Mouse (Mus musculus) heart, embryonic 14.5 days (tissue): Measurements from ENCODE around the gene Klhl22. TPM values are rescaled to one million over a fixed set of nuclear protein-coding genes. Genes with fewer than 3 reads are reported as not detected.

Experiments used
- ATAC-seq: fragments of 200-750 bp; cut with Nextera tagmentation; 2 replicates; pipeline ENCODE4 v1.8.0; 2017; ENCODE audit warnings: low read depth, moderate TSS enrichment; ENCODE audit not compliant: insufficient number of reproducible peaks, insufficient read depth, low FRiP score
- H3K27ac ChIP-seq, 2 experiments: fragments of 200-500 bp in 1 of 2; fragments of 300-500 bp in 1 of 2; sonication (generic) in 1 of 2; replicated peaks in 1 of 2; 2 replicates each; pipeline ENCODE4 v1.5.1; 2012 to 2014; ENCODE audit warnings: low read depth in 2 of 2, low read length in 2 of 2, control low read depth in 1 of 2, mild to moderate bottlenecking in 1 of 2, mixed read lengths in 1 of 2; ENCODE audit not compliant: control insufficient read depth in 1 of 2, insufficient read depth in 1 of 2
- H3K27me3 ChIP-seq: fragments of 300-500 bp; sonication (generic); 2 replicates; pipeline ENCODE4 v1.6.1; 2014; ENCODE audit warnings: mild to moderate bottlenecking, low read length, control low read depth; ENCODE audit not compliant: control insufficient read depth, insufficient read depth
- H3K36me3 ChIP-seq: fragments of 300-500 bp; sonication (generic); 2 replicates; pipeline ENCODE4 v1.6.1; 2014; ENCODE audit warnings: mild to moderate bottlenecking, control low read depth, low read length, mixed read lengths; ENCODE audit not compliant: control insufficient read depth, insufficient read depth
- H3K4me1 ChIP-seq, 2 experiments: fragments of 200-500 bp in 1 of 2; fragments of 300-500 bp in 1 of 2; sonication (generic) in 1 of 2; 2 replicates each; pipeline ENCODE4 v1.6.1; 2012 to 2014; ENCODE audit warnings: low read length in 2 of 2, control low read depth in 1 of 2, mixed read lengths in 1 of 2; ENCODE audit not compliant: control insufficient read depth in 2 of 2, insufficient read depth in 2 of 2
- H3K4me2 ChIP-seq: fragments of 300-500 bp; sonication (generic); 2 replicates; pipeline ENCODE4 v1.6.1; 2014; ENCODE audit warnings: mild to moderate bottlenecking, low read length
- H3K4me3 ChIP-seq, 2 experiments: fragments of 200-500 bp in 1 of 2; fragments of 300-500 bp in 1 of 2; sonication (generic) in 1 of 2; 2 replicates each; pipeline ENCODE4 v1.5.1; 2012 to 2014; ENCODE audit warnings: low read length in 2 of 2, mild to moderate bottlenecking in 2 of 2, control low read depth in 1 of 2, low read depth in 1 of 2, moderate library complexity in 1 of 2; ENCODE audit not compliant: control insufficient read depth in 1 of 2, insufficient read depth in 1 of 2
- H3K9ac ChIP-seq: fragments of 300-500 bp; sonication (generic); 2 replicates; pipeline ENCODE4 v1.6.1; 2014; ENCODE audit warnings: mild to moderate bottlenecking, low read length
- H3K9me3 ChIP-seq: fragments of 300-500 bp; sonication (generic); 2 replicates; pipeline ENCODE4 v1.6.1; 2016; ENCODE audit warnings: low read length, control low read depth; ENCODE audit not compliant: control insufficient read depth
- WGBS: fragments of 180-500 bp; shearing (Covaris S2); extraction: QIAGEN DNeasy Blood & Tissue Kit; methylation state at CpG from one replicate; pipeline ENCODE4 v1.1.7; 2014; 5-methylcytosine and 5-hydroxymethylcytosine counted together
- polyA plus RNA-seq: library from polyadenylated mRNA; unstranded; fragments of >200 nt; fragmentation: Nextera tagmentation; extraction: Ambion mirVana; gene quantifications from 2 replicates; pipeline ENCODE4 v1.2.1, GENCODE M21; 2014

The Klhl22 gene
- polyA plus RNA-seq, 1 experiment from 2014 or later: 43.6 TPM

GRCm38 (mm10) chr16:17832821-17833220, 73.4 kb downstream of the Klhl22 start, which contains the start of gene B830017H08Rik:
Gene B830017H08Rik (plus strand): TSS chr16:17833121.
- Histone ChIP-seq H3K27me3 (peaks cover 76% of the 10 kb centered on the region), H3K4me2 (peak within 1 kb of the TSS; percentile 99), H3K4me1 (peaks cover 2 to 7% of the 10 kb centered on the region in 2 experiments; a peak in 2 of 4 replicates), H3K9ac (peak within 1 kb of the TSS; percentile 69), H3K4me3 (peak within 1 kb of the TSS; percentile 47 to 61), H3K9me3 (no peaks in the 10 kb centered on the region), H3K27ac (no peak within 1 kb of the TSS), H3K36me3 (no peaks in the 10 kb centered on the region)
- no peak for ATAC-seq
- 29% methylated on average over 7 of the region's 7 CpGs for WGBS

GRCm38 (mm10) chr16:17833321-17833680, 73.9 kb downstream of the Klhl22 start:
- Histone ChIP-seq H3K9ac (peak overlapping the region; percentile 69), H3K27ac (no peak overlapping the region), H3K4me2 (peak overlapping the region; percentile 99), H3K36me3 (no peaks in the 10 kb centered on the region), H3K4me3 (peak overlapping the region; percentile 47 to 61), H3K27me3 (peaks cover 76% of the 10 kb centered on the region), H3K4me1 (peaks cover 2 to 7% of the 10 kb centered on the region in 2 experiments; a peak in 2 of 4 replicates), H3K9me3 (no peaks in the 10 kb centered on the region)
- ATAC-seq: no peak
- 1% methylated on average over 37 of the region's 37 CpGs for WGBS

GRCm38 (mm10) chr16:17833681-17834399, 74.4 kb downstream of the Klhl22 start:
- Histone ChIP-seq H3K27ac (no peak overlapping the region), H3K9ac (peak overlapping the region; percentile 69), H3K27me3 (peaks cover 76% of the 10 kb centered on the region), H3K4me3 (peak overlapping the region; percentile 47 to 61), H3K9me3 (no peaks in the 10 kb centered on the region), H3K4me1 (peaks cover 2 to 7% of the 10 kb centered on the region in 2 experiments; a peak in 2 of 4 replicates), H3K4me2 (peak overlapping the region; percentile 99), H3K36me3 (no peaks in the 10 kb centered on the region)
- ATAC-seq: no peak
- 0% methylated on average over 60 of the region's 103 CpGs for WGBS

- H3K27ac ChIP-seq: no peak overlapping the region
- no peaks in the 10 kb centered on the region for H3K36me3 ChIP-seq
- peak overlapping the region; percentile 99 for H3K4me2 ChIP-seq
- H3K9ac ChIP-seq: no peak overlapping the region
- peak overlapping the region in 1 of 2 experiments; percentile 61; a peak in 2 of 4 replicates for H3K4me3 ChIP-seq
- peaks cover 73% of the 10 kb centered on the region for H3K27me3 ChIP-seq
- no peak for ATAC-seq
- 46% methylated on average over 7 of the region's 7 CpGs for WGBS
- peaks cover 2 to 7% of the 10 kb centered on the region in 2 experiments; a peak in 2 of 4 replicates for H3K4me1 ChIP-seq
- no peaks in the 10 kb centered on the region for H3K9me3 ChIP-seq
These were observed 75.1 kb downstream of the Klhl22 start for GRCm38 (mm10) chr16:17834543-17834942.

GRCm38 (mm10) chr16:17835481-17835880, 76.1 kb downstream of the Klhl22 start:
- H3K9ac ChIP-seq: no peak overlapping the region
- WGBS: 51% methylated on average over 13 of the region's 13 CpGs
- H3K9me3 ChIP-seq: no peaks in the 10 kb centered on the region
- 0 out of 2 replicates have a peak, but pooled peaks cover 6% of the 10 kb centered on the region for H3K36me3 ChIP-seq
- H3K27me3 ChIP-seq: peaks cover 64% of the 10 kb centered on the region
- no peak for ATAC-seq
- H3K4me1 ChIP-seq: peaks cover 2 to 7% of the 10 kb centered on the region in 2 experiments; a peak in 2 of 4 replicates
- no peak overlapping the region for H3K4me2 ChIP-seq
- H3K27ac ChIP-seq: no peak overlapping the region
- H3K4me3 ChIP-seq: no peak overlapping the region

GRCm38 (mm10) chr16:17838051-17838450, 78.6 kb downstream of the Klhl22 start, which contains the start of gene Car15:
Gene Car15 (minus strand): TSS chr16:17838364.
- Histone ChIP-seq H3K4me1 (peaks cover 2 to 6% of the 10 kb centered on the region in 2 experiments; a peak in 2 of 4 replicates), H3K4me3 (no peak within 1 kb of the TSS), H3K9me3 (no peaks in the 10 kb centered on the region), H3K4me2 (no peak within 1 kb of the TSS), H3K9ac (no peak within 1 kb of the TSS), H3K36me3 (peaks cover 31% of the 10 kb centered on the region), H3K27ac (no peak within 1 kb of the TSS), H3K27me3 (peaks cover 38% of the 10 kb centered on the region)
- ATAC-seq: no peak
- 78% methylated on average over 6 of the region's 6 CpGs for WGBS

GRCm38 (mm10) chr16:17839976-17840375, 80.6 kb downstream of the Klhl22 start:
- H3K9me3 ChIP-seq: no peaks in the 10 kb centered on the region
- H3K4me2 ChIP-seq: no peak overlapping the region
- H3K36me3 ChIP-seq: peaks cover 51% of the 10 kb centered on the region
- WGBS: 88% methylated on average over 4 of the region's 4 CpGs
- H3K4me1 ChIP-seq: no peaks in the 10 kb centered on the region
- H3K4me3 ChIP-seq: no peak overlapping the region
- H3K27me3 ChIP-seq: peaks cover 19% of the 10 kb centered on the region
- H3K9ac ChIP-seq: no peak overlapping the region
- no peak for ATAC-seq
- H3K27ac ChIP-seq: no peak overlapping the region
